Mouse (Mus musculus): ENCODE results near the gene Steap4.
"Not testable (repeated sequence)": the region's sequence is repeated elsewhere in the genome, so short reads cannot be mapped to it uniquely, and the experiment has no call there.

The Steap4 gene

GRCm38 (mm10) chr5:7991631-7992030 is 31.4 kb downstream of the Steap4 start:
- not testable (repeated sequence) for DNase-seq (ENCODE audit: low read depth)

DNA sequence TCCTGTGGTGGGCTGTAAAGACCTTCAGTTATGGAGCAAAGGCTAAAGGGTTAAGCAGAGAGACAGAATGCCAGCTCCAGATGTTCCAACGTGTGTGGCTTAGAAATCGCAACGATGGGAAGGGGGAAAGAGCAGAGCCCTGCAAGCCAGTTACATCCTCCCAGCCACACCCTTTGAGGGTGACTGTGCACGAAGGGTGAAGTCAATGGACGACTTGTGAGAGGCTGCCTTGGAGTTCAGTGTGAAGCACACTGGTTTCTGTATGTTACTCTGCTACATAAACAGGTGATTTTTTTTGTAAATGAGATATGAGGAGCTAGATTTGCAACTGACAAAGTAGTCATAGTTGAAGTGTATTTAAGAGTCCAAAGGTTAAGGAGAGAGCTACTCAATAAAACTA is 33.5 kb downstream of the Steap4 start:
- no peak for DNase-seq (ENCODE audit: low read depth)

GRCm38 (mm10) chr5:7995288-7995897 is 35.1 kb downstream of the Steap4 start:
- no peak for DNase-seq (ENCODE audit: low read depth)

- no peak for DNase-seq (ENCODE audit: low read depth)
These were observed 36.3 kb downstream of the Steap4 start for GRCm38 (mm10) chr5:7996401-7997044.

DNA sequence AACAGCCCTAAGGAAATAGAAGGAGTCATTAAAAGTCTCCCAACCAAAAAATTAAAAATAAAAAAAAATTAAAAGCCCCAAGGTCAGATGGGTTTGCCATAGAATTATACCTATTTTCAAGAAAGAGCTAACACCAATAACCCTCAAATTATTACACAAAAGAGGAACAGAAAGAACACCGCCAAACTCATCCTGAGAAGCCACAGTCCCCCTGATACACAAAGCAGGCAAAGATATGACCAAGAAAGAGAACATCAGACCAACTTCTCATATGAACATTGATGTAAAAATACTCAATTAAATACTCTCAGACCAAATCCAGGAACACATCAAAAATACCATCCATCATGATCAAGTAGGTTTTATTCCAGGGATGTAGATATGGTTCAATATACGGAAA is 36.8 kb downstream of the Steap4 start:
- DNase-seq (ENCODE audit: low read depth) = no peak

DNA sequence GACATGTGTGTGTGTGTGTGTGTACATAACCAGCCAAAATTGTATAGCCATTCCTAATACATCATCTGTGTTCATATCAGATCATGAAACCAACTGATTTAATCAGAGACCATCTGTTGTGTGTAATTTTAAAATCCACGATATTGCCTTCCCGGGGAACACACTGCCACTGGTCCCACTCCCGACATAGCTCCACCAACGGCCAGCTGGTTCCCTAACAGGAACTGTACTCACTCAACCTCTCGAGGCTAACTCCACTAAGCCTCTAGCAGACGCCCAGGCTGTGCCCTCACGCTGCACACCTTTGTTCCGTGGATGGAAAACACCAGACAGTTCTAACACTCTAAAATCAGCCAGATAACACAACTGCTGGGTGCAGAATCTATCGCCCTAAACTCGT is 40.2 kb downstream of the Steap4 start:
- no peak for DNase-seq (ENCODE audit: low read depth)

- DNase-seq (ENCODE audit: low read depth) = no peak
These were observed 42.6 kb downstream of the Steap4 start for GRCm38 (mm10) chr5:8002827-8003226.

- no peak for DNase-seq (ENCODE audit: low read depth)
These were observed 53.0 kb downstream of the Steap4 start for GRCm38 (mm10) chr5:8013276-8013675.
